9 mouse cellular contexts compared by ENCODE assay signal in genomic region chr4:123939838-123940237, GRCm38 (mm10). TPM values are rescaled to one million over a fixed set of nuclear protein-coding genes. Genes with fewer than 3 reads are reported as not detected.
DNase-seq lines count a peak whose midpoint lies in the region; ATAC-seq lines count a peak whose summit lies in the region.
"Had no signal": no experiment of that assay in that cellular context is flagged by ENCODE, and none has a peak within 500 bp of the region (broad histone marks: within the 10 kb centered on the region; RNA-seq: fewer than 3 reads in every experiment).

No protein-coding gene starts in this region.

- no peak for ATAC-seq in liver, embryonic 12.5 days
- ATAC-seq in erythroblast, adult 5-6 weeks (replicated peaks; ENCODE audit: low FRiP score, poor library complexity, severe bottlenecking) = peak; percentile 77
- ATAC-seq in liver, embryonic 11.5 days (replicated peaks; ENCODE audit: low FRiP score) = 0 out of 2 replicates have a peak, but pooled peaks have one; percentile 31

- peaks cover 27% of the 10 kb centered on the region for H3K36me3 ChIP-seq in liver, embryonic 12.5 days
- peaks cover 12% of the 10 kb centered on the region; the same call in 1 of the 2 replicates for H3K36me3 ChIP-seq in liver, embryonic 11.5 days (ENCODE audit: control insufficient read depth, insufficient read depth, low read length)

- H3K4me3 ChIP-seq in liver, embryonic 12.5 days = no peak overlapping the region
- no peak overlapping the region for H3K4me3 ChIP-seq in liver, embryonic 11.5 days (ENCODE audit: low read depth, low read length)

- DNase-seq in liver = peak; percentile 73
- DNase-seq in adrenal gland, postnatal 25 days = peak; percentile 72
- DNase-seq in kidney, adult 8-10 months = peak; percentile 22 to 75
- peak; percentile 59 for DNase-seq in liver, embryonic 11.5 days (ENCODE audit: low spot score)
- peak; percentile 87 to 92 for DNase-seq in right cerebral cortex, adult 2 months (ENCODE audit: low spot score in 2 of 2)
- DNase-seq in urinary bladder, postnatal 10 days (ENCODE audit: low spot score) = peak; percentile 36

- H3K27me3 ChIP-seq in liver, embryonic 12.5 days (replicated peaks) = no peaks in the 10 kb centered on the region
- no peaks in the 10 kb centered on the region for H3K27me3 ChIP-seq in liver, embryonic 11.5 days (replicated peaks; ENCODE audit: control insufficient read depth, insufficient read depth, low read length)

- H3K4me1 ChIP-seq in liver, embryonic 12.5 days = no peaks in the 10 kb centered on the region
- no peaks in the 10 kb centered on the region for H3K4me1 ChIP-seq in liver, embryonic 11.5 days (replicated peaks; ENCODE audit: control insufficient read depth, insufficient read depth, low read length)

- H3K4me2 ChIP-seq in liver, embryonic 12.5 days = no peak overlapping the region
- H3K4me2 ChIP-seq in liver, embryonic 11.5 days = no peak overlapping the region

- no peaks in the 10 kb centered on the region for H3K9me3 ChIP-seq in liver, embryonic 12.5 days (replicated peaks)
- no peaks in the 10 kb centered on the region for H3K9me3 ChIP-seq in liver, embryonic 11.5 days (ENCODE audit: control insufficient read depth, low read length)

- no peak overlapping the region for H3K9ac ChIP-seq in liver, embryonic 12.5 days
- H3K9ac ChIP-seq in liver, embryonic 11.5 days (ENCODE audit: low read depth, low read length) = no peak overlapping the region

- H3K27ac ChIP-seq in liver, embryonic 12.5 days = no peak overlapping the region
- H3K27ac ChIP-seq in liver, embryonic 11.5 days (ENCODE audit: low read depth, low read length) = no peak overlapping the region

- WGBS in liver, embryonic 12.5 days (ENCODE audit: insufficient replicate concordance) = 6% methylated on average over 4 of the region's 4 CpGs
- WGBS in liver, embryonic 11.5 days = 9% methylated on average over 4 of the region's 4 CpGs

RNA-seq across cellular contexts. Expression of gene 4930535I16Rik, which starts 22.0 kb away (rescaled TPM):
- polyA plus RNA-seq in liver, embryonic 12.5 days (2016; fragmentation: Nextera tagmentation; extraction: Ambion mirVana) = not detected in 2 replicates
- not detected in 2 replicates for total RNA-seq in adrenal gland, postnatal 25 days (2021)
- not detected in 2 replicates for total RNA-seq in erythroblast, adult 5-6 weeks (2015; ENCODE audit: low replicate concordance)
- not detected in 2 replicates for total RNA-seq in erythroblast, adult 5-6 weeks (2017; ENCODE audit: low replicate concordance)
- polyA plus RNA-seq in liver, embryonic 11.5 days (2014; fragmentation: Nextera tagmentation; extraction: Ambion mirVana) = not detected in 2 replicates
- polyA plus RNA-seq: heart, embryonic 14.5 days had no signal

RNA-seq across cellular contexts. Expression of gene Rragc, which starts 22.6 kb away (rescaled TPM):
- 38.4 and 38.8 TPM in 2 replicates for polyA plus RNA-seq in liver, embryonic 12.5 days (2016; fragmentation: Nextera tagmentation; extraction: Ambion mirVana)
- total RNA-seq in adrenal gland, postnatal 25 days (2021) = 72.6 and 83.4 TPM in 2 replicates
- 6.7 and 20.7 TPM in 2 replicates for total RNA-seq in erythroblast, adult 5-6 weeks (2015; ENCODE audit: low replicate concordance)
- 12.7 and 14.4 TPM in 2 replicates for total RNA-seq in erythroblast, adult 5-6 weeks (2017; ENCODE audit: low replicate concordance)
- 37.8 and 39.9 TPM in 2 replicates for polyA plus RNA-seq in liver, embryonic 11.5 days (2014; fragmentation: Nextera tagmentation; extraction: Ambion mirVana)

RNA-seq across cellular contexts. Expression of gene Mycbp, which starts 35.2 kb away (rescaled TPM):
- 79.5 and 79.7 TPM in 2 replicates for polyA plus RNA-seq in liver, embryonic 12.5 days (2016; fragmentation: Nextera tagmentation; extraction: Ambion mirVana)
- 43.3 and 49.4 TPM in 2 replicates for total RNA-seq in adrenal gland, postnatal 25 days (2021)
- 3.7 and 9.6 TPM in 2 replicates for total RNA-seq in erythroblast, adult 5-6 weeks (2015; ENCODE audit: low replicate concordance)
- 1.4 and 11.9 TPM in 2 replicates for total RNA-seq in erythroblast, adult 5-6 weeks (2017; ENCODE audit: low replicate concordance)
- polyA plus RNA-seq in liver, embryonic 11.5 days (2014; fragmentation: Nextera tagmentation; extraction: Ambion mirVana) = 102 and 106 TPM in 2 replicates

Comparison
In these comparisons a context has a peak if more than half of its experiments do, and no peak if none do; other contexts are left out.
1. DNase-seq: peak in every context shown above with its lines; median percentile 90 in right cerebral cortex, adult 2 months; 73 in liver; 72 in adrenal gland, postnatal 25 days; 59 in liver, embryonic 11.5 days; 48 in kidney, adult 8-10 months; 36 in urinary bladder, postnatal 10 days.